Mouse (Mus musculus): ENCODE results near the gene Gatm. TPM values are rescaled to one million over a fixed set of nuclear protein-coding genes. Genes with fewer than 3 reads are reported as not detected.

Gene Gatm
- polyA plus RNA-seq, 1 experiment from 2014 or later = 6.9 TPM

- no peak for TF ChIP-seq CTCF (IDR thresholded peaks at IDR 0.05; ENCODE audit: low read depth)
- DNase-seq (no peak), ATAC-seq (ENCODE audit: insufficient read depth) (no peak)
- Histone ChIP-seq H3K27ac (ENCODE audit: low read depth) (no peak overlapping the region), H3K36me3 (ENCODE audit: insufficient read depth) (no peaks in the 10 kb centered on the region), H3K9ac (no peak overlapping the region), H3K4me3 (ENCODE audit: low read depth, low read length) (no peak overlapping the region), H3K27me3 (ENCODE audit: insufficient read depth, low read length) (peaks cover 15% of the 10 kb centered on the region; the same call in 1 of the 2 replicates), H3K4me2 (no peak overlapping the region), H3K4me1 (ENCODE audit: insufficient read depth) (no peaks in the 10 kb centered on the region), H3K9me3 (ENCODE audit: low read depth, low read length) (no peaks in the 10 kb centered on the region)
- 66% methylated on average over 9 of the region's 9 CpGs for WGBS
Measured at GRCm38 (mm10) chr2:122608820-122609219, 2.3 kb downstream of the Gatm start.

DNA sequence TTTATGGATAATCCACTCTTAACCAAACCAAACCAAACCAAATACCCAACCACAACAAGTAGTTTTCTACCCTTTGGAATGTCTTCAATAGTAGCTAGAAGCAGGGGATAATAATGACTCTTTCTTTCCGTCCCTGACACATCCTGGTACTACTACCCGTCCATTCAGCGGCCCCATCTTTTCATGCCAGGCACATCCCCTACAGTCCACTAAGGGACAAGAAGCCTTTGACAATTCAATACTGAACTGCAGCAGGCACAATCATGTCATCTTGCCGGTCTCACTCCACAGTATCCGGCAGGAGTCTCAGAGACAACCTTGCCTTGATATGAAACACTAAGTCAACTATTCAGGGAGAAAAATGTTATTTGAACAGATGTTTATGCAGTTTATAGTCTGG is 5.3 kb downstream of the Gatm start:
- WGBS = 79% methylated on average over 5 of the region's 5 CpGs
- DNase-seq = no peak

GRCm38 (mm10) chr2:122601354-122601753 is 9.7 kb downstream of the Gatm start:
- H3K4me1 ChIP-seq (ENCODE audit: insufficient read depth) = no peaks in the 10 kb centered on the region
- no peak overlapping the region for H3K9ac ChIP-seq
- ATAC-seq (ENCODE audit: insufficient read depth) (no peak), DNase-seq (no peak)
- no peaks in the 10 kb centered on the region for H3K36me3 ChIP-seq (ENCODE audit: insufficient read depth)
- no peaks in the 10 kb centered on the region for H3K27me3 ChIP-seq (ENCODE audit: insufficient read depth, low read length)
- no peak overlapping the region for H3K4me3 ChIP-seq (ENCODE audit: low read depth, low read length)
- WGBS = 81% methylated on average over 2 of the region's 2 CpGs
- TF ChIP-seq CTCF (IDR thresholded peaks at IDR 0.05; ENCODE audit: low read depth) = no peak
- no peak overlapping the region for H3K4me2 ChIP-seq
- no peak overlapping the region for H3K27ac ChIP-seq (ENCODE audit: low read depth)
- no peaks in the 10 kb centered on the region for H3K9me3 ChIP-seq (ENCODE audit: low read depth, low read length)

More for the DNA sequence above, 5.3 kb downstream of the Gatm start:
- no peaks in the 10 kb centered on the region for H3K36me3 ChIP-seq (ENCODE audit: insufficient read depth)
- H3K4me3 ChIP-seq (ENCODE audit: low read depth, low read length) = no peak overlapping the region
- H3K4me1 ChIP-seq (ENCODE audit: insufficient read depth) = no peaks in the 10 kb centered on the region
- H3K4me2 ChIP-seq = no peak overlapping the region
- H3K27ac ChIP-seq (ENCODE audit: low read depth) = no peak overlapping the region
- peaks cover 3% of the 10 kb centered on the region; the same call in 1 of the 2 replicates for H3K27me3 ChIP-seq (ENCODE audit: insufficient read depth, low read length)
- TF ChIP-seq CTCF (IDR thresholded peaks at IDR 0.05; ENCODE audit: low read depth) = no peak
- no peak for ATAC-seq (ENCODE audit: insufficient read depth)
- H3K9me3 ChIP-seq (ENCODE audit: low read depth, low read length) = no peaks in the 10 kb centered on the region
- H3K9ac ChIP-seq = no peak overlapping the region

- Histone ChIP-seq H3K4me1 (ENCODE audit: insufficient read depth) (no peaks in the 10 kb centered on the region), H3K9ac (no peak overlapping the region), H3K27ac (ENCODE audit: low read depth) (no peak overlapping the region), H3K4me3 (ENCODE audit: low read depth, low read length) (no peak overlapping the region), H3K36me3 (ENCODE audit: insufficient read depth) (no peaks in the 10 kb centered on the region), H3K27me3 (ENCODE audit: insufficient read depth, low read length) (no peaks in the 10 kb centered on the region), H3K4me2 (no peak overlapping the region), H3K9me3 (ENCODE audit: low read depth, low read length) (no peaks in the 10 kb centered on the region)
- TF ChIP-seq CTCF (IDR thresholded peaks at IDR 0.05; ENCODE audit: low read depth) = no peak
- no peak for DNase-seq
- no peak for ATAC-seq (ENCODE audit: insufficient read depth)
- WGBS = 73% methylated on average over 2 of the region's 2 CpGs
Measured at GRCm38 (mm10) chr2:122599736-122600135, 11.4 kb downstream of the Gatm start.

- no peaks in the 10 kb centered on the region for H3K9me3 ChIP-seq (ENCODE audit: low read depth, low read length)
- no peaks in the 10 kb centered on the region for H3K36me3 ChIP-seq (ENCODE audit: insufficient read depth)
- no peaks in the 10 kb centered on the region for H3K4me1 ChIP-seq (ENCODE audit: insufficient read depth)
- H3K27ac ChIP-seq (ENCODE audit: low read depth) = no peak overlapping the region
- H3K4me2 ChIP-seq = no peak overlapping the region
- no peaks in the 10 kb centered on the region for H3K27me3 ChIP-seq (ENCODE audit: insufficient read depth, low read length)
- 87% methylated on average over 16 of the region's 16 CpGs for WGBS
- no peak for ATAC-seq (ENCODE audit: insufficient read depth)
- no peak for DNase-seq
- TF ChIP-seq CTCF (IDR thresholded peaks at IDR 0.05; ENCODE audit: low read depth) = no peak
- H3K4me3 ChIP-seq (ENCODE audit: low read depth, low read length) = no peak overlapping the region
- H3K9ac ChIP-seq = no peak overlapping the region
Measured at GRCm38 (mm10) chr2:122595461-122595860, 15.6 kb downstream of the Gatm start.

DNA sequence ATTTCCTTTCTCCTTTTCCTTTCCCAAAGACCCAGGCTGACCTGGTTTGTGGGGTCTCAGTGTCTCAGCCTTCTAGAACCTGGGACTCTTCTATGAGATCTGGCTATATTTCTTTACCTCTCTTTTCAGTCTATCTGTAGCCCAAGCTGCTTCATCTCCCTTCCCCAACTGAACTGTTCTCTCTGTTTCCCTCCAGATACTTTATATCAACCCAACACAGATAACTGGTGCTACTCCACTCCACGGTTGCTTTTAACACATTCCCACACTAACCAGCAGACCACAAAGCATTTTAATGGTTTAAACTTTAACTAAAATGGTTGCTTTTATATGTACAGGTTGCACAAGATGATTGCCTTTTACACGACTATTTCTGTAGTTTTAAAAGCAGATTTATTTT is 19.9 kb downstream of the Gatm start:
- no peaks in the 10 kb centered on the region for H3K9me3 ChIP-seq (ENCODE audit: low read depth, low read length)
- H3K4me2 ChIP-seq = no peak overlapping the region
- no peaks in the 10 kb centered on the region for H3K4me1 ChIP-seq (ENCODE audit: insufficient read depth)
- 45% methylated on average over 2 of the region's 2 CpGs for WGBS
- no peak overlapping the region for H3K27ac ChIP-seq (ENCODE audit: low read depth)
- DNase-seq (no peak), ATAC-seq (ENCODE audit: insufficient read depth) (no peak)
- H3K36me3 ChIP-seq (ENCODE audit: insufficient read depth) = no peaks in the 10 kb centered on the region
- no peak for TF ChIP-seq CTCF (IDR thresholded peaks at IDR 0.05; ENCODE audit: low read depth)
- no peak overlapping the region for H3K9ac ChIP-seq
- no peaks in the 10 kb centered on the region for H3K27me3 ChIP-seq (ENCODE audit: insufficient read depth, low read length)
- H3K4me3 ChIP-seq (ENCODE audit: low read depth, low read length) = no peak overlapping the region

GRCm38 (mm10) chr2:122590351-122590750 is 20.8 kb downstream of the Gatm start:
- Histone ChIP-seq H3K9me3 (ENCODE audit: low read depth, low read length) (no peaks in the 10 kb centered on the region), H3K27ac (ENCODE audit: low read depth) (no peak overlapping the region), H3K9ac (no peak overlapping the region), H3K27me3 (ENCODE audit: insufficient read depth, low read length) (no peaks in the 10 kb centered on the region), H3K4me1 (ENCODE audit: insufficient read depth) (no peaks in the 10 kb centered on the region), H3K4me2 (no peak overlapping the region), H3K4me3 (ENCODE audit: low read depth, low read length) (no peak overlapping the region), H3K36me3 (ENCODE audit: insufficient read depth) (no peaks in the 10 kb centered on the region)
- WGBS = 68% methylated on average over 1 of the region's 1 CpGs
- TF ChIP-seq CTCF (IDR thresholded peaks at IDR 0.05; ENCODE audit: low read depth) = no peak
- no peak for ATAC-seq (ENCODE audit: insufficient read depth)
- DNase-seq = no peak

Data from lung, embryonic 14.5 days (tissue).